19 mouse cellular contexts compared by ENCODE assay signal in genomic region chr9:120438781-120439180, GRCm38 (mm10). TPM values are rescaled to one million over a fixed set of nuclear protein-coding genes. Genes with fewer than 3 reads are reported as not detected.
A peak's percentile ranks its signal among the peaks of the same experiment; 100 is the strongest.
DNase-seq lines count a peak whose midpoint lies in the region.
"Had no signal": no experiment of that assay in that cellular context is flagged by ENCODE, and none has a peak within 500 bp of the region (broad histone marks: within the 10 kb centered on the region; RNA-seq: fewer than 3 reads in every experiment).

No protein-coding gene starts in this region.

- H3K27me3 ChIP-seq in heart, embryonic 10.5 days (ENCODE audit: insufficient read depth, poor library complexity, severe bottlenecking), result no peaks in the 10 kb centered on the region
- H3K27me3 ChIP-seq: limb, embryonic 12.5 days had no signal

- no peaks in the 10 kb centered on the region for H3K4me1 ChIP-seq in heart, embryonic 10.5 days
- H3K4me1 ChIP-seq: limb, embryonic 12.5 days had no signal

- intact Hi-C loops in heart, postnatal 10 days (cut with DNase I), result no loop called here

- 63% methylated on average over 1 of the region's 1 CpGs for WGBS in heart, embryonic 10.5 days

- peak; percentile 39 to 55 for DNase-seq in cerebellum, postnatal 10 days
- no peak for DNase-seq in cerebellum, adult 18-20 months
- peak; percentile 31 to 47 for DNase-seq in heart, postnatal 10 days
- DNase-seq in heart, embryonic 10.5 days (ENCODE audit: low spot score), result no peak
- peak; percentile 31 for DNase-seq in Muller cell, postnatal 12 days (ENCODE audit: inconsistent ontology term)
- peak; percentile 51 to 86 for DNase-seq in layer of hippocampus, adult 18-20 months (ENCODE audit: low spot score in 2 of 2)
- DNase-seq in adrenal gland, postnatal 36 days, result no peak
- DNase-seq in embryo, embryonic 10 days (ENCODE audit: low spot score), result no peak
- DNase-seq: adrenal gland, postnatal 14 days; cerebellum, adult 11 months; cerebellum, postnatal 25 days; gastrocnemius, adult 2 months; heart, adult 11 months; kidney, postnatal 25 days; liver, postnatal 0 days; thymus, adult 18-20 months; thymus, postnatal 4 days had no signal

- H3K27ac ChIP-seq in heart, embryonic 10.5 days, result no peak overlapping the region
- H3K27ac ChIP-seq: gastrocnemius, adult 2 months; limb, embryonic 12.5 days; macrophage had no signal

- H3K4me3 ChIP-seq in heart, embryonic 10.5 days, result no peak overlapping the region
- H3K4me3 ChIP-seq: gastrocnemius, adult 2 months; limb, embryonic 12.5 days had no signal

- H3K9me3 ChIP-seq in heart, embryonic 10.5 days, result no peaks in the 10 kb centered on the region

- no peaks in the 10 kb centered on the region for H3K36me3 ChIP-seq in heart, embryonic 10.5 days
- H3K36me3 ChIP-seq: limb, embryonic 12.5 days had no signal

RNA-seq across cellular contexts. Expression of gene Eif1b, which starts 53.3 kb away (rescaled TPM):
- 10 to 100 TPM; 61.5 to 62.0 TPM for total RNA-seq in heart, postnatal 10 days (2021)
- polyA plus RNA-seq in heart, embryonic 10.5 days (2016; fragmentation: Nextera tagmentation; extraction: Ambion mirVana), result 136 and 146 TPM in 2 replicates
- total RNA-seq in layer of hippocampus, adult 18-20 months (2021), result 100 to 1,000 TPM; 198 to 214 TPM
- 10 to 100 TPM; 64.2 to 67.7 TPM for total RNA-seq in adrenal gland, postnatal 36 days (2021)

Comparison
In these comparisons a context has a peak if more than half of its experiments do, and no peak if none do; other contexts are left out.
1. DNase-seq: peak in cerebellum, postnatal 10 days (2 of 2), heart, postnatal 10 days (2 of 2), Muller cell, postnatal 12 days (single experiment) and layer of hippocampus, adult 18-20 months (2 of 2); none in cerebellum, adult 18-20 months (0 of 2), heart, embryonic 10.5 days (single experiment), adrenal gland, postnatal 36 days (0 of 2) and embryo, embryonic 10 days (single experiment).